Mouse (Mus musculus): ENCODE measurements around the gene Adar. TPM values are rescaled to one million over a fixed set of nuclear protein-coding genes. Genes with fewer than 3 reads are reported as not detected.

The Adar gene
- 10 to 100 TPM; 66.7 to 71.3 TPM for total RNA-seq (2023)

GRCm38 (mm10) chr3:89714359-89715206 lies at the start of gene Adar:
Adar (plus strand) TSS chr3:89715022.

GRCm38 (mm10) chr3:89764119-89764724 lies 49.4 kb downstream of the Adar start, which contains the start of gene Chrnb2:
Chrnb2 (minus strand) TSS chr3:89764632.

DNA sequence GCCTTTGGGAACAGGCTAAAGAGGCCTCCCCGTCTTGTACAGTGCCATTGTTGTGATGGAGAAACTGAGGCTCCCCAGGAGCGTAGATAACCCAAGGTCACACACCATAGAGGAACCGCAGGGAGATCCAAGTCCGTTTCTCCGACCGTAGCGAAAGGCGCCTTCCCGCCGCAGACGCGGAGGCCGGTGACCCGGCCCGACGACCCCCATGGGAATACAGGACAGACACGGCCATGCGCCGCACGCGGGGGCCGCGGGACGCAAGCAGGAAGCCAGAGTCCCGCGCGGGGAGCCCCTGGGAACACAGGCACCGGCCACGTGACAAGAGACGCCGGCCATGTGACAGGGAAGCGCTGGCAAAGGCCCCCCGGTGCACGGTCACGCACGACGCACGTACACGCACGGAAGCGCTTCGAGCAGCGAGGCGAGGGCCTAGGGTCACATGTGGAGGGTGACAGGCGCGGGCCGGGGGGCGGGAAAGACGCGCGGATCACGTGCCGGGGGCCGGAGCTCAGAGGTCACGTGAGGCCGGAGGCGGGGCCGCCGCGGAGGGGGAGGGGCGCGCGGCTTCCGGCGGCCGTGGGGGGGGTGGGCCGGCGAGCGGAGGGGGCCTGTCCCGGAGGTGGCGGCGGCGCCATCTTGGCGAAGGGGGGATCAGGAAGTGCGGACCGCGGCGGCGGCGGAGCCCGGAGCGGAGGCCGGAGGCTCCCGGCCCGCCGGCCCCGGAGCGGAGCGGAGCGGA lies 58.3 kb downstream of the Adar start, which contains the start of gene Ube2q1:
Ube2q1 (plus strand) TSS at position 649 of the 742 bp plus-strand sequence.

Other genes starting within 250 kb of the Adar start
- gene Kcnn3, start 194.9 kb upstream of the Adar start, total RNA-seq (2023): under 1 TPM; 0.07 to 0.09 TPM
- gene Chrnb2, start 49.6 kb downstream of the Adar start, total RNA-seq (2023): under 1 TPM; 0.29 to 0.53 TPM
- gene Ube2q1, start 58.6 kb downstream of the Adar start, total RNA-seq (2023): 10 to 100 TPM; 67.4 to 73.1 TPM
- gene She, start 116.3 kb downstream of the Adar start, total RNA-seq (2023): under 1 TPM; 0.09 TPM
- gene Il6ra, start 198.2 kb downstream of the Adar start, total RNA-seq (2023): 100 to 1,000 TPM; 113 to 137 TPM
- gene Atp8b2, start 248.5 kb downstream of the Adar start, total RNA-seq (2023): 10 to 100 TPM; 12.7 to 13.2 TPM